Mouse (Mus musculus) limb, embryonic 13.5 days (tissue): ENCODE measurements at regions not wholly inside any gene's neighbourhood (a gene's known extent, or its start where the extent isn't known, plus 50 kb on each side); places are given as distances from the start of the nearest gene placed in this dataset.
A peak's percentile ranks its signal among the peaks of the same experiment; 100 is the strongest.
"Not testable (repeated sequence)": the region's sequence is repeated elsewhere in the genome, so short reads cannot be mapped to it uniquely, and the experiment has no call there.

Experiments
- ATAC-seq: fragments of 200-750 bp; cut with Nextera tagmentation; 2 replicates; pipeline ENCODE4 v1.8.0; 2017; ENCODE audit warnings: low read depth, moderate number of reproducible peaks, moderate TSS enrichment; ENCODE audit not compliant: low FRiP score
- H3K27ac ChIP-seq: fragments of 300-500 bp; sonication (generic); 2 replicates; pipeline ENCODE4 v1.5.1; 2015; ENCODE audit warnings: inconsistent platforms, mild to moderate bottlenecking, moderate library complexity
- H3K27me3 ChIP-seq: fragments of 300-500 bp; sonication (generic); 2 replicates; pipeline ENCODE4 v1.6.1; 2015; ENCODE audit warnings: mild to moderate bottlenecking, inconsistent platforms
- H3K36me3 ChIP-seq: fragments of 300-500 bp; sonication (generic); 2 replicates; pipeline ENCODE4 v1.6.1; 2015; ENCODE audit warnings: inconsistent platforms, mild to moderate bottlenecking, moderate library complexity
- H3K4me1 ChIP-seq: fragments of 300-500 bp; sonication (generic); 2 replicates; pipeline ENCODE4 v1.6.1; 2015; ENCODE audit warnings: inconsistent platforms
- H3K4me2 ChIP-seq: fragments of 300-500 bp; sonication (generic); replicated peaks from 2 replicates; pipeline ENCODE4 v1.6.1; 2015; ENCODE audit warnings: inconsistent platforms, mild to moderate bottlenecking, moderate library complexity
- H3K4me3 ChIP-seq: fragments of 300-500 bp; sonication (generic); 2 replicates; pipeline ENCODE4 v1.5.1; 2015; ENCODE audit warnings: moderate library complexity, mild to moderate bottlenecking, inconsistent platforms
- H3K9ac ChIP-seq: fragments of 300-500 bp; sonication (generic); 2 replicates; pipeline ENCODE4 v1.6.1; 2015; ENCODE audit warnings: mild to moderate bottlenecking, inconsistent platforms
- H3K9me3 ChIP-seq: fragments of 300-500 bp; sonication (generic); 2 replicates; pipeline ENCODE4 v1.6.1; 2016; ENCODE audit warnings: inconsistent platforms
- WGBS: fragments of 180-500 bp; shearing (Covaris S2); methylation state at CpG from one replicate; pipeline ENCODE4 v1.1.7; 2015; 5-methylcytosine and 5-hydroxymethylcytosine counted together

GRCm38 (mm10) chr3:21945775-21946174 is 130.7 kb upstream of the Tbl1xr1 start:
- peaks cover 10% of the 10 kb centered on the region; the same call in 1 of the 2 replicates for H3K4me1 ChIP-seq
- no peaks in the 10 kb centered on the region for H3K36me3 ChIP-seq
- no peak overlapping the region for H3K4me2 ChIP-seq
- no peak for ATAC-seq
- H3K4me3 ChIP-seq, result no peak overlapping the region
- no peak overlapping the region for H3K9ac ChIP-seq
- no peaks in the 10 kb centered on the region for H3K9me3 ChIP-seq
- no peak overlapping the region for H3K27ac ChIP-seq
- 53% methylated on average over 4 of the region's 4 CpGs for whole genome bisulfite sequencing
- no peaks in the 10 kb centered on the region for H3K27me3 ChIP-seq

- Histone ChIP-seq H3K36me3 (no peaks in the 10 kb centered on the region), H3K4me1 (peaks cover 11% of the 10 kb centered on the region), H3K27ac (no peak overlapping the region), H3K27me3 (no peaks in the 10 kb centered on the region), H3K4me2 (no peak overlapping the region), H3K9me3 (no peaks in the 10 kb centered on the region), H3K4me3 (no peak overlapping the region), H3K9ac (no peak overlapping the region)
- 7% methylated on average over 3 of the region's 3 CpGs for WGBS
- no peak for ATAC-seq
Observed at GRCm38 (mm10) chr3:21947320-21948073, 129.0 kb upstream of the Tbl1xr1 start.

- Histone ChIP-seq H3K4me2 (no peak overlapping the region), H3K9me3 (no peaks in the 10 kb centered on the region), H3K27ac (no peak overlapping the region), H3K27me3 (no peaks in the 10 kb centered on the region), H3K9ac (no peak overlapping the region), H3K36me3 (no peaks in the 10 kb centered on the region), H3K4me3 (no peak overlapping the region), H3K4me1 (peaks cover 18% of the 10 kb centered on the region)
- WGBS, result 61% methylated on average over 4 of the region's 4 CpGs
- ATAC-seq, result no peak
Observed at GRCm38 (mm10) chr3:21948074-21948659, 128.3 kb upstream of the Tbl1xr1 start.

- no peak overlapping the region for H3K4me2 ChIP-seq
- no peak overlapping the region for H3K27ac ChIP-seq
- no peaks in the 10 kb centered on the region for H3K9me3 ChIP-seq
- WGBS, result 74% methylated on average over 2 of the region's 2 CpGs
- no peaks in the 10 kb centered on the region for H3K36me3 ChIP-seq
- ATAC-seq, result no peak
- H3K9ac ChIP-seq, result no peak overlapping the region
- no peaks in the 10 kb centered on the region for H3K27me3 ChIP-seq
- H3K4me3 ChIP-seq, result no peak overlapping the region
- H3K4me1 ChIP-seq, result peaks cover 21% of the 10 kb centered on the region
Observed at GRCm38 (mm10) chr3:21949459-21949858, 127.0 kb upstream of the Tbl1xr1 start.

GRCm38 (mm10) chr3:21950571-21950970 is 125.9 kb upstream of the Tbl1xr1 start:
- Histone ChIP-seq H3K9ac (no peak overlapping the region), H3K4me1 (peaks cover 21% of the 10 kb centered on the region), H3K4me3 (no peak overlapping the region), H3K27ac (no peak overlapping the region), H3K36me3 (no peaks in the 10 kb centered on the region), H3K9me3 (no peaks in the 10 kb centered on the region), H3K4me2 (no peak overlapping the region), H3K27me3 (no peaks in the 10 kb centered on the region)
- 66% methylated on average over 5 of the region's 5 CpGs for whole genome bisulfite sequencing
- no peak for ATAC-seq

- Histone ChIP-seq H3K4me2 (no peak overlapping the region), H3K36me3 (no peaks in the 10 kb centered on the region), H3K4me3 (no peak overlapping the region), H3K27me3 (no peaks in the 10 kb centered on the region), H3K27ac (no peak overlapping the region), H3K9ac (no peak overlapping the region), H3K4me1 (peaks cover 21% of the 10 kb centered on the region), H3K9me3 (no peaks in the 10 kb centered on the region)
- ATAC-seq, result no peak
- 83% methylated on average over 13 of the region's 13 CpGs for WGBS
Observed at GRCm38 (mm10) chr3:21951446-21952285, 124.8 kb upstream of the Tbl1xr1 start.

- ATAC-seq, result peak; percentile 60; the same call in 1 of the 2 replicates
- WGBS, result 53% methylated on average over 8 of the region's 8 CpGs
- H3K27ac ChIP-seq, result no peak overlapping the region
- no peaks in the 10 kb centered on the region for H3K9me3 ChIP-seq
- H3K36me3 ChIP-seq, result no peaks in the 10 kb centered on the region
- H3K4me2 ChIP-seq, result no peak overlapping the region
- no peak overlapping the region for H3K9ac ChIP-seq
- H3K4me3 ChIP-seq, result no peak overlapping the region
- H3K27me3 ChIP-seq, result no peaks in the 10 kb centered on the region
- H3K4me1 ChIP-seq, result peaks cover 17% of the 10 kb centered on the region
Observed at GRCm38 (mm10) chr3:21952695-21953415, 123.6 kb upstream of the Tbl1xr1 start.

- H3K9me3 ChIP-seq, result no peaks in the 10 kb centered on the region
- no peak overlapping the region for H3K4me2 ChIP-seq
- no peak overlapping the region for H3K4me3 ChIP-seq
- H3K9ac ChIP-seq, result no peak overlapping the region
- peaks cover 12% of the 10 kb centered on the region for H3K4me1 ChIP-seq
- no peaks in the 10 kb centered on the region for H3K27me3 ChIP-seq
- H3K27ac ChIP-seq, result no peak overlapping the region
- WGBS, result 79% methylated on average over 6 of the region's 6 CpGs
- H3K36me3 ChIP-seq, result no peaks in the 10 kb centered on the region
- no peak for ATAC-seq
Observed at GRCm38 (mm10) chr3:21953416-21953810, 123.0 kb upstream of the Tbl1xr1 start.

- H3K9ac ChIP-seq, result no peak overlapping the region
- H3K27ac ChIP-seq, result no peak overlapping the region
- peaks cover 12% of the 10 kb centered on the region for H3K4me1 ChIP-seq
- no peaks in the 10 kb centered on the region for H3K36me3 ChIP-seq
- WGBS, result 63% methylated on average over 2 of the region's 2 CpGs
- ATAC-seq, result no peak
- H3K27me3 ChIP-seq, result no peaks in the 10 kb centered on the region
- H3K9me3 ChIP-seq, result no peaks in the 10 kb centered on the region
- no peak overlapping the region for H3K4me3 ChIP-seq
- H3K4me2 ChIP-seq, result no peak overlapping the region
Observed at GRCm38 (mm10) chr3:21955681-21956080, 120.8 kb upstream of the Tbl1xr1 start.

- not testable (repeated sequence) for H3K9me3 ChIP-seq, H3K9ac ChIP-seq, H3K4me3 ChIP-seq, H3K27ac ChIP-seq, H3K4me2 ChIP-seq, ATAC-seq, H3K36me3 ChIP-seq, H3K27me3 ChIP-seq
- H3K4me1 ChIP-seq, result peaks cover 12% of the 10 kb centered on the region
- WGBS, result 59% methylated on average over 6 of the region's 6 CpGs
Observed at GRCm38 (mm10) chr3:21957105-21957504, 119.3 kb upstream of the Tbl1xr1 start.

GRCm38 (mm10) chr3:21958595-21959286 is 117.7 kb upstream of the Tbl1xr1 start:
- Histone ChIP-seq H3K4me2 (no peak overlapping the region), H3K4me1 (peaks cover 15% of the 10 kb centered on the region), H3K27me3 (no peaks in the 10 kb centered on the region), H3K36me3 (no peaks in the 10 kb centered on the region), H3K9me3 (no peaks in the 10 kb centered on the region), H3K27ac (no peak overlapping the region), H3K4me3 (no peak overlapping the region), H3K9ac (no peak overlapping the region)
- WGBS, result 84% methylated on average over 6 of the region's 6 CpGs
- no peak for ATAC-seq
